Mouse (Mus musculus) intestine, embryonic 16.5 days (tissue): ENCODE data around the gene Slc25a22. TPM values are rescaled to one million over a fixed set of nuclear protein-coding genes. Genes with fewer than 3 reads are reported as not detected.
"Not testable (repeated sequence)": the region's sequence is repeated elsewhere in the genome, so short reads cannot be mapped to it uniquely, and the experiment has no call there.

Experiments used
- ATAC-seq: fragments of 200-750 bp; cut with Nextera tagmentation; 2 replicates; pipeline ENCODE4 v1.8.0; 2017; ENCODE audit warnings: moderate TSS enrichment, moderate library complexity
- H3K27ac ChIP-seq: fragments of 300-500 bp; sonication (generic); 2 replicates; pipeline ENCODE4 v1.5.1; 2014; ENCODE audit warnings: mild to moderate bottlenecking, low read length
- H3K27me3 ChIP-seq: fragments of 300-500 bp; sonication (generic); replicated peaks from 2 replicates; pipeline ENCODE4 v1.6.1; 2014; ENCODE audit warnings: low read length, control low read depth, mixed read lengths; ENCODE audit not compliant: control insufficient read depth, insufficient read depth
- H3K36me3 ChIP-seq: fragments of 300-500 bp; sonication (generic); 2 replicates; pipeline ENCODE4 v1.6.1; 2014; ENCODE audit warnings: low read length, control low read depth; ENCODE audit not compliant: control insufficient read depth, insufficient read depth
- H3K4me1 ChIP-seq: fragments of 300-500 bp; sonication (generic); 2 replicates; pipeline ENCODE4 v1.6.1; 2014; ENCODE audit warnings: low read length, control low read depth, mixed read lengths; ENCODE audit not compliant: control insufficient read depth, insufficient read depth
- H3K4me2 ChIP-seq: fragments of 300-500 bp; sonication (generic); 2 replicates; pipeline ENCODE4 v1.6.1; 2014; ENCODE audit warnings: low read depth, low read length, control low read depth
- H3K4me3 ChIP-seq: fragments of 300-500 bp; sonication (generic); 2 replicates; pipeline ENCODE4 v1.5.1; 2014; ENCODE audit warnings: mild to moderate bottlenecking, low read length
- H3K9ac ChIP-seq: fragments of 300-500 bp; sonication (generic); 2 replicates; pipeline ENCODE4 v1.6.1; 2014; ENCODE audit warnings: low read depth, low read length
- H3K9me3 ChIP-seq: fragments of 300-500 bp; sonication (generic); 2 replicates; pipeline ENCODE4 v1.6.1; 2016; ENCODE audit warnings: low read length, control low read depth; ENCODE audit not compliant: control insufficient read depth
- WGBS: fragments of 180-500 bp; shearing (Covaris S2); extraction: QIAGEN DNeasy Blood & Tissue Kit; methylation state at CpG from one replicate; pipeline ENCODE4 v1.1.7; 2014; 5-methylcytosine and 5-hydroxymethylcytosine counted together
- polyA plus RNA-seq: library from polyadenylated mRNA; unstranded; fragments of >200 nt; fragmentation: Nextera tagmentation; extraction: Ambion mirVana; gene quantifications from 2 replicates; pipeline ENCODE4 v1.2.1, GENCODE M21; 2015

Gene Slc25a22
- polyA plus RNA-seq, 1 experiment from 2014 or later: 34.6 TPM

- Histone ChIP-seq H3K4me1 (peaks cover 16% of the 10 kb centered on the region), H3K9me3 (no peaks in the 10 kb centered on the region), H3K36me3 (peaks cover 6% of the 10 kb centered on the region; the same call in 1 of the 2 replicates), H3K27me3 (no peaks in the 10 kb centered on the region), H3K9ac (no peak overlapping the region), H3K4me2 (no peak overlapping the region), H3K4me3 (no peak overlapping the region), H3K27ac (no peak overlapping the region)
- 92% methylated on average over 8 of the region's 8 CpGs for WGBS
- no peak for ATAC-seq
Observed at GRCm38 (mm10) chr7:141410631-141411030, 27.1 kb downstream of the Slc25a22 start.

DNA sequence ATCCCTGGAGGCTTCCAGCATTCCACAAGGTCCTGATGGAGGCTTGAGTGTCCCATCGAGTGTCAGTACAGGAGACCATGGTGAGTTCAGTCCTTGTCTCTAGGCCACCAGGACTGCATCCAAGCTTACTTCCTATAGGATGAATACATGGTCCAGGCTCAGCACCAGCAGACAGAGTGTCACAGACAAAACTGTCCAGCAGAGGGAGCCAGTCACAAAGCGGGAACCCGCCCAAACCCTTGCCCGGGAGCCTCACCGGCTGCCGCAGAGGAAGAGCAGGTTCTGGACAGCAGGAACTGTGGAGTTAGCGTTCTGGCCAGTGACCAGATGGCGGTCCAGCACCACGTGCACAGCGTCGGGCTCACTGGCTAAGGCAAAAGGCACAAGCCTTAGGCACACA lies 28.9 kb downstream of the Slc25a22 start:
- H3K27ac ChIP-seq: no peak overlapping the region
- 15% methylated on average over 11 of the region's 11 CpGs for WGBS

GRCm38 (mm10) chr7:141407670-141408069 lies 30.0 kb downstream of the Slc25a22 start:
- WGBS: 97% methylated on average over 7 of the region's 7 CpGs
- not testable (repeated sequence) for H3K4me2 ChIP-seq, H3K4me3 ChIP-seq, H3K27me3 ChIP-seq, H3K36me3 ChIP-seq, H3K4me1 ChIP-seq, H3K9ac ChIP-seq, H3K27ac ChIP-seq, ATAC-seq, H3K9me3 ChIP-seq

More for the DNA sequence above, 28.9 kb downstream of the Slc25a22 start:
- peak; percentile 73 for ATAC-seq
- no peak overlapping the region for H3K4me3 ChIP-seq
- no peaks in the 10 kb centered on the region for H3K27me3 ChIP-seq
- peaks cover 11% of the 10 kb centered on the region; the same call in 1 of the 2 replicates for H3K4me1 ChIP-seq
- peaks cover 6% of the 10 kb centered on the region; the same call in 1 of the 2 replicates for H3K36me3 ChIP-seq
- no peaks in the 10 kb centered on the region for H3K9me3 ChIP-seq
- no peak overlapping the region for H3K4me2 ChIP-seq
- H3K9ac ChIP-seq: no peak overlapping the region

- no peak overlapping the region for H3K4me2 ChIP-seq
- no peaks in the 10 kb centered on the region for H3K9me3 ChIP-seq
- no peaks in the 10 kb centered on the region for H3K27me3 ChIP-seq
- H3K4me3 ChIP-seq: no peak overlapping the region
- WGBS: 80% methylated on average over 4 of the region's 4 CpGs
- H3K36me3 ChIP-seq: peaks cover 20% of the 10 kb centered on the region; the same call in 1 of the 2 replicates
- peaks cover 5% of the 10 kb centered on the region; the same call in 1 of the 2 replicates for H3K4me1 ChIP-seq
- ATAC-seq: no peak
- no peak overlapping the region for H3K9ac ChIP-seq
- no peak overlapping the region for H3K27ac ChIP-seq
Observed at GRCm38 (mm10) chr7:141405466-141405865, 32.2 kb downstream of the Slc25a22 start.

- H3K27me3 ChIP-seq: no peaks in the 10 kb centered on the region
- H3K4me3 ChIP-seq: no peak overlapping the region
- 46% methylated on average over 5 of the region's 5 CpGs for WGBS
- ATAC-seq: peak; percentile 73
- H3K27ac ChIP-seq: no peak overlapping the region
- no peak overlapping the region for H3K9ac ChIP-seq
- no peak overlapping the region for H3K4me2 ChIP-seq
- H3K4me1 ChIP-seq: no peaks in the 10 kb centered on the region
- peaks cover 26% of the 10 kb centered on the region for H3K36me3 ChIP-seq
- no peaks in the 10 kb centered on the region for H3K9me3 ChIP-seq
Observed at GRCm38 (mm10) chr7:141403305-141403704, 34.4 kb downstream of the Slc25a22 start.

- peaks cover 10% of the 10 kb centered on the region for H3K4me1 ChIP-seq
- no peak overlapping the region for H3K4me2 ChIP-seq
- WGBS: 80% methylated on average over 1 of the region's 1 CpGs
- H3K9me3 ChIP-seq: no peaks in the 10 kb centered on the region
- no peak for ATAC-seq
- no peak overlapping the region for H3K27ac ChIP-seq
- peaks cover 8% of the 10 kb centered on the region for H3K36me3 ChIP-seq
- no peak overlapping the region for H3K4me3 ChIP-seq
- H3K9ac ChIP-seq: no peak overlapping the region
- no peaks in the 10 kb centered on the region for H3K27me3 ChIP-seq
Observed at GRCm38 (mm10) chr7:141395348-141395747, 42.3 kb downstream of the Slc25a22 start.

DNA sequence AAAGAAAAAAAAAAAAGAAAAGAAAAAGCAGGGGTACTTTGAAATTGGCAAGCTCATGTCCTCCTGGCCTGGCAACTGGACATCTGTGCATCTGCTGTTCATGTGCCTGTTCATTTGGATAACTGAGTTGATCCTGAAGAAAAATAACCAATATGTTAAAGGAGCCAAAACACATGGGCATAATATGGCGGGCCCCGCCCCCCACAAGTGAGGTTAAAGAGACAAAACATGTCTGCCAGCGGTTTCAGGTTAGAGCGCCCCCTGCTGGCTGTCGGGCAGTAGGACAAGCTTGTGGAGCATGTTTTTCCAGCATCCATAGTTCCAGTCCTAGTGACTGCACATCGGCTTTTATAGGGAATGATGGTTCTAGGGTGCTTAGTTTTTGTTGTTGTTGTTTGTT lies 42.9 kb downstream of the Slc25a22 start:
- H3K9me3 ChIP-seq: no peaks in the 10 kb centered on the region
- peaks cover 2% of the 10 kb centered on the region for H3K36me3 ChIP-seq
- H3K4me2 ChIP-seq: no peak overlapping the region
- H3K27ac ChIP-seq: no peak overlapping the region
- no peak overlapping the region for H3K9ac ChIP-seq
- ATAC-seq: no peak
- peaks cover 10% of the 10 kb centered on the region for H3K4me1 ChIP-seq
- WGBS: 25% methylated on average over 6 of the region's 6 CpGs
- H3K4me3 ChIP-seq: no peak overlapping the region
- no peaks in the 10 kb centered on the region for H3K27me3 ChIP-seq

GRCm38 (mm10) chr7:141394158-141394557 lies 43.5 kb downstream of the Slc25a22 start:
- Histone ChIP-seq H3K9me3 (no peaks in the 10 kb centered on the region), H3K36me3 (no peaks in the 10 kb centered on the region; the same call in 1 of the 2 replicates), H3K4me2 (no peak overlapping the region), H3K4me1 (peaks cover 15% of the 10 kb centered on the region), H3K9ac (no peak overlapping the region), H3K27me3 (no peaks in the 10 kb centered on the region), H3K4me3 (no peak overlapping the region), H3K27ac (no peak overlapping the region)
- 60% methylated on average over 7 of the region's 7 CpGs for WGBS
- no peak for ATAC-seq

GRCm38 (mm10) chr7:141392552-141393222 lies 45.0 kb downstream of the Slc25a22 start:
- peaks cover 21% of the 10 kb centered on the region for H3K4me1 ChIP-seq
- H3K9ac ChIP-seq: peak overlapping the region; percentile 72
- H3K27me3 ChIP-seq: no peaks in the 10 kb centered on the region
- H3K9me3 ChIP-seq: no peaks in the 10 kb centered on the region
- H3K27ac ChIP-seq: peak overlapping the region; percentile 78
- ATAC-seq: no peak
- H3K36me3 ChIP-seq: no peaks in the 10 kb centered on the region
- peak overlapping the region; percentile 78 for H3K4me3 ChIP-seq
- WGBS: 24% methylated on average over 9 of the region's 9 CpGs
- H3K4me2 ChIP-seq: peak overlapping the region; percentile 94
